Mouse (Mus musculus) heart, postnatal 0 days (tissue): Measurements from ENCODE around the gene Adgrg6.

Experiments used
- CTCF ChIP-seq: IDR thresholded peaks from 2 replicates; pipeline ENCODE4 v1.5.1; 2016; ENCODE audit warnings: antibody characterized with exemption, control low read depth, low read depth
- EP300 ChIP-seq: IDR thresholded peaks from 2 replicates; pipeline ENCODE4 v1.6.1; 2016; ENCODE audit warnings: antibody characterized with exemption, low read depth

- TF ChIP-seq CTCF (no peak), EP300 (no peak)
Observed at GRCm38 (mm10) chr10:14459330-14459729, 86.1 kb downstream of the Adgrg6 start.
